Mouse (Mus musculus) liver, postnatal 0 days (tissue): ENCODE results near the gene Kif1b.

ENCODE experiments used
- CTCF ChIP-seq: sonication (generic); IDR thresholded peaks from 2 replicates; pipeline ENCODE4 v1.5.1; 2016; ENCODE audit warnings: antibody characterized with exemption, low read depth
- EP300 ChIP-seq: IDR thresholded peaks from 2 replicates; pipeline ENCODE4 v1.6.1; 2016; ENCODE audit warnings: antibody characterized with exemption, low read depth, mild to moderate bottlenecking

- no peak for TF ChIP-seq EP300
- TF ChIP-seq CTCF: no peak
Measured at GRCm38 (mm10) chr4:149173661-149174060, 133.8 kb downstream of the Kif1b start.
